Mouse (Mus musculus) liver, embryonic 12.5 days (tissue): ENCODE results near the gene Cabp1. TPM values are rescaled to one million over a fixed set of nuclear protein-coding genes. Genes with fewer than 3 reads are reported as not detected.
A peak's percentile ranks its signal among the peaks of the same experiment; 100 is the strongest.

Experiments used
- ATAC-seq: fragments of 200-750 bp; cut with Nextera tagmentation; 2 replicates; pipeline ENCODE4 v1.8.0; 2017; ENCODE audit warnings: moderate number of reproducible peaks, mild to moderate bottlenecking, moderate library complexity
- H3K27ac ChIP-seq: fragments of 300-500 bp; sonication (generic); 2 replicates; pipeline ENCODE4 v1.5.1; 2016; ENCODE audit warnings: mild to moderate bottlenecking
- H3K27me3 ChIP-seq: fragments of 300-500 bp; sonication (generic); replicated peaks from 2 replicates; pipeline ENCODE4 v1.6.1; 2016; ENCODE audit warnings: mild to moderate bottlenecking, moderate library complexity
- H3K36me3 ChIP-seq: fragments of 300-500 bp; sonication (generic); 2 replicates; pipeline ENCODE4 v1.6.1; 2016; ENCODE audit warnings: mild to moderate bottlenecking, moderate library complexity
- H3K4me1 ChIP-seq: fragments of 300-500 bp; sonication (generic); 2 replicates; pipeline ENCODE4 v1.6.1; 2016
- H3K4me2 ChIP-seq: fragments of 300-500 bp; sonication (generic); 2 replicates; pipeline ENCODE4 v1.6.1; 2016; ENCODE audit warnings: mild to moderate bottlenecking, moderate library complexity
- H3K4me3 ChIP-seq: fragments of 300-500 bp; sonication (generic); 2 replicates; pipeline ENCODE4 v1.5.1; 2016; ENCODE audit warnings: mild to moderate bottlenecking, moderate library complexity
- H3K9ac ChIP-seq: fragments of 300-500 bp; sonication (generic); 2 replicates; pipeline ENCODE4 v1.6.1; 2016; ENCODE audit warnings: mild to moderate bottlenecking, moderate library complexity
- H3K9me3 ChIP-seq: fragments of 300-500 bp; sonication (generic); replicated peaks from 2 replicates; pipeline ENCODE4 v1.6.1; 2016; ENCODE audit warnings: mild to moderate bottlenecking, moderate library complexity
- WGBS: fragments of 180-500 bp; shearing (Covaris S2); methylation state at CpG from one replicate; pipeline ENCODE4 v1.1.7; 2016; ENCODE audit not compliant: insufficient replicate concordance; 5-methylcytosine and 5-hydroxymethylcytosine counted together
- polyA plus RNA-seq: library from polyadenylated mRNA; unstranded; fragments of >200 nt; fragmentation: Nextera tagmentation; extraction: Ambion mirVana; gene quantifications from 2 replicates; pipeline ENCODE4 v1.2.1, GENCODE M21; 2016

Cabp1 gene
- polyA plus RNA-seq, 1 experiment from 2014 or later: 0.36 TPM

DNA sequence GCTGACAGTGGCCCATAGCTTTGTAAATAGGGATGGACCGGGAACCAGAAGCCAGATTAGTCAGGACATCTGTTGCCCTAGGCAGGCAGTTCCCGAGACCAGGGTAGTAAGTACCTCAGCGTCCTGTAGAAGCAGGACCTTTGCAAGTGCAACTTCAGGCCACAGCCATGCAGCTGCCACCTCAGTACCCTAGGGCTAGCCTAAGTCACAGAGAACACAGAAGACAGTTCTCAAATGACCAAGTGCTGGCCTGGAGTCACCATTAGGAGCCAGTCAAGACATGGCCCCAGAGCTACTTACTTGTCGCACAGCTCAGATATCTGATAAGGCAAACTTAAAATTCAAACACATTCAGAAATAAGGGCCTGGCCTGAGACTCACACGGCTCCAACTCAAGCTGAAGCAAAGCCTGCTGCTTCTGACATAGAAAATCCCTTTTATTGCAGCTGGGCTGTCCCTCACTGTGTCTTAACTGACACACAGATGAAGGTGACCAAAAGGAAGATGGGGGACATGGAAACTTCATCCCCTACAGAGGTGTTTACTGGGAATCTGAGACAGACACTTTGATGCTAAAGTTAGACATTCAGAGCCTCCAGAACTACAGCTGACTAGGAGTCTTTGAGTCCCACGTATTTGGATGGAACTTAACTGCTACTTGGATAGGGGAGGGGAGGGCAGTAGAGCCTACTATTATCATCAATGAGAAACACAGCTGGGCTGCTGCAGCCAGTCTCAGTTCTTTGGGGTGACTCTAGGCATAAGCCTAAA lies 48.0 kb downstream of the Cabp1 start:
- Histone ChIP-seq H3K4me2 (no peak overlapping the region), H3K27ac (no peak overlapping the region), H3K9me3 (no peaks in the 10 kb centered on the region), H3K27me3 (no peaks in the 10 kb centered on the region), H3K9ac (no peak overlapping the region), H3K4me3 (no peak overlapping the region), H3K36me3 (peaks cover 71% of the 10 kb centered on the region), H3K4me1 (no peaks in the 10 kb centered on the region)
- no peak for ATAC-seq
- 73% methylated on average over 6 of the region's 6 CpGs for WGBS

GRCm38 (mm10) chr5:115145253-115145968 lies 48.8 kb downstream of the Cabp1 start:
- Histone ChIP-seq H3K9ac (no peak overlapping the region), H3K4me2 (no peak overlapping the region), H3K4me3 (no peak overlapping the region), H3K36me3 (peaks cover 64% of the 10 kb centered on the region), H3K27me3 (no peaks in the 10 kb centered on the region), H3K9me3 (no peaks in the 10 kb centered on the region), H3K27ac (no peak overlapping the region), H3K4me1 (no peaks in the 10 kb centered on the region)
- 77% methylated on average over 11 of the region's 11 CpGs for WGBS
- ATAC-seq: no peak

DNA sequence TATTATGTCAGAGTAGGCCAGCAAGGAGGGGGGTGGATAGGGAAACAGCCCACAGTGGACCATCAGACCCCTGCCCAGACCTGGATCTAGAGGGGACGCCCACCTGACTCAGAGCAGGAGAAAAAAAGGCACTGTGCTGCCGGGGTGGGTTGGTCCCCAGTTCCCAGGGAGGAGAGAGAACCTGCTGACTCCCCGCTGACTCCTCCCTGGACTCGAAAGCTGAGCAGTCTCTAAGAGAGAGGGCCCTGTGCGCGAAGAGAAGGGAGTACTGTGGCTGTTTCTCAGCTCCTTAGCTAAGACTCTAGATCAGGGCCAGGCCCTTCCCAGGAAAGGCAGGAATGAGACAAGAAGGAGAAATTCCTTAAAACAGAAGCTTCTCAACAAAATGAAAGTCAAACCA lies 49.7 kb downstream of the Cabp1 start:
- Histone ChIP-seq H3K27me3 (no peaks in the 10 kb centered on the region), H3K4me1 (no peaks in the 10 kb centered on the region), H3K27ac (no peak overlapping the region), H3K4me2 (no peak overlapping the region), H3K4me3 (no peak overlapping the region), H3K9ac (no peak overlapping the region), H3K9me3 (no peaks in the 10 kb centered on the region), H3K36me3 (peaks cover 54% of the 10 kb centered on the region)
- WGBS: 76% methylated on average over 6 of the region's 6 CpGs
- ATAC-seq: no peak

GRCm38 (mm10) chr5:115143552-115143951 lies 50.6 kb downstream of the Cabp1 start:
- Histone ChIP-seq H3K27me3 (0 out of 2 replicates have a peak, but pooled peaks cover 6% of the 10 kb centered on the region), H3K36me3 (peaks cover 47% of the 10 kb centered on the region), H3K9me3 (no peaks in the 10 kb centered on the region), H3K9ac (no peak overlapping the region), H3K4me2 (no peak overlapping the region), H3K4me3 (no peak overlapping the region), H3K27ac (no peak overlapping the region), H3K4me1 (no peaks in the 10 kb centered on the region)
- 72% methylated on average over 10 of the region's 10 CpGs for WGBS
- ATAC-seq: no peak

GRCm38 (mm10) chr5:115142166-115142697 lies 51.9 kb downstream of the Cabp1 start:
- Histone ChIP-seq H3K9ac (no peak overlapping the region), H3K4me1 (no peaks in the 10 kb centered on the region), H3K36me3 (peaks cover 33% of the 10 kb centered on the region), H3K4me3 (no peak overlapping the region), H3K4me2 (no peak overlapping the region), H3K9me3 (no peaks in the 10 kb centered on the region), H3K27ac (no peak overlapping the region), H3K27me3 (peaks cover 15% of the 10 kb centered on the region; the same call in 1 of the 2 replicates)
- no peak for ATAC-seq
- WGBS: 78% methylated on average over 9 of the region's 9 CpGs

GRCm38 (mm10) chr5:115140726-115141125 lies 53.5 kb downstream of the Cabp1 start:
- no peak overlapping the region for H3K4me2 ChIP-seq
- H3K9me3 ChIP-seq: no peaks in the 10 kb centered on the region
- 49% methylated on average over 3 of the region's 3 CpGs for WGBS
- H3K9ac ChIP-seq: no peak overlapping the region
- peaks cover 30% of the 10 kb centered on the region; the same call in 1 of the 2 replicates for H3K27me3 ChIP-seq
- H3K36me3 ChIP-seq: peaks cover 18% of the 10 kb centered on the region
- H3K4me1 ChIP-seq: no peaks in the 10 kb centered on the region
- H3K27ac ChIP-seq: no peak overlapping the region
- H3K4me3 ChIP-seq: no peak overlapping the region
- ATAC-seq: no peak

GRCm38 (mm10) chr5:115139124-115139523 lies 55.1 kb downstream of the Cabp1 start:
- Histone ChIP-seq H3K4me3 (no peak overlapping the region), H3K36me3 (peaks cover 4% of the 10 kb centered on the region; the same call in 1 of the 2 replicates), H3K4me1 (peaks cover 3% of the 10 kb centered on the region), H3K27me3 (peaks cover 30% of the 10 kb centered on the region; the same call in 1 of the 2 replicates), H3K27ac (no peak overlapping the region), H3K9ac (no peak overlapping the region), H3K4me2 (no peak overlapping the region), H3K9me3 (no peaks in the 10 kb centered on the region)
- no peak for ATAC-seq
- WGBS: 56% methylated on average over 4 of the region's 4 CpGs

- H3K4me3 ChIP-seq: peak within 1 kb of the TSS; percentile 76
- under 1% methylated on average over 72 of the region's 81 CpGs for WGBS
- peaks cover 10% of the 10 kb centered on the region for H3K36me3 ChIP-seq
- peaks cover 30% of the 10 kb centered on the region; the same call in 1 of the 2 replicates for H3K27me3 ChIP-seq
- peak; percentile 94 for ATAC-seq
- peaks cover 18% of the 10 kb centered on the region for H3K4me1 ChIP-seq
- H3K9ac ChIP-seq: peak within 1 kb of the TSS; percentile 83
- peak within 1 kb of the TSS; percentile 99 for H3K4me2 ChIP-seq
- peak within 1 kb of the TSS; percentile 42; the same call in 1 of the 2 replicates for H3K27ac ChIP-seq
- no peaks in the 10 kb centered on the region for H3K9me3 ChIP-seq
Measured at GRCm38 (mm10) chr5:115134234-115135165, 59.7 kb downstream of the Cabp1 start, which contains the start of gene Unc119b. Gene Unc119b (minus strand): TSS chr5:115134975.

DNA sequence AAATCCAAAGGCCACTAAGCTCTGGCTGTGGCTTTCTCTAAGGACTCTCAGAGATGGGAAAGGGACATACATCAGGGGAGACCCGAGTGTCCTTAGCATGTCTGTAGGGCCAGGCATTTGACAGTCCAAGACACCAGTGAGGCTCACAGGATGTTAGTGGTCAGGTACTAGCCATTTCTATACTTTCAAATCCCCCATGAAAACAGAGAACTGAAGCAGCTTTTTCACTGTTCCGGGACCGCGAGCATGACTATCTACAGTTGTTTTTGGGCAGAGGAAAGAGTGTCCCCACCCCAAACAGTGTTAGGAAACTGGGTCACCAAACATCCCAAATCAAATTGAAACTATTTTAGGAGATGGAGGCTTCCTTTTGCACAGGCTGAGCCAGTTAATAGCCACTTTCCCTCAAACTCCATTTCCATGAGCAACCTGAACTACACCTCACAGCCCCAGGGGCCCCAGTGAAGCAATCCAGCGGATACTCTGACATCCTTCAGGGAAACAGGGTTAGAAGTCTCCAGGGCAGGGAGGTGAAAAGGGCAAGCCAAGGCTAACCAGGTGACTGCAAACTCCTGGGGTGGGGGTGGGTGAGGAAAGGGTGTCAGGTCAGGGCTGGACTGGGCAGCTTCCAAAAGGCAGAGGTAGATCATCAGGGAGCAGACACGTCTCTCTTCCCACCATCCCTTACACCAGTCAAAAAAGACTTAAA lies 60.7 kb downstream of the Cabp1 start:
- Histone ChIP-seq H3K4me2 (peak overlapping the region; percentile 99), H3K36me3 (peaks cover 19% of the 10 kb centered on the region), H3K4me1 (peaks cover 18% of the 10 kb centered on the region), H3K27me3 (peaks cover 23% of the 10 kb centered on the region; the same call in 1 of the 2 replicates), H3K4me3 (peak overlapping the region; percentile 76), H3K9ac (peak overlapping the region; percentile 83), H3K27ac (no peak overlapping the region), H3K9me3 (no peaks in the 10 kb centered on the region)
- 66% methylated on average over 6 of the region's 6 CpGs for WGBS
- ATAC-seq: no peak

DNA sequence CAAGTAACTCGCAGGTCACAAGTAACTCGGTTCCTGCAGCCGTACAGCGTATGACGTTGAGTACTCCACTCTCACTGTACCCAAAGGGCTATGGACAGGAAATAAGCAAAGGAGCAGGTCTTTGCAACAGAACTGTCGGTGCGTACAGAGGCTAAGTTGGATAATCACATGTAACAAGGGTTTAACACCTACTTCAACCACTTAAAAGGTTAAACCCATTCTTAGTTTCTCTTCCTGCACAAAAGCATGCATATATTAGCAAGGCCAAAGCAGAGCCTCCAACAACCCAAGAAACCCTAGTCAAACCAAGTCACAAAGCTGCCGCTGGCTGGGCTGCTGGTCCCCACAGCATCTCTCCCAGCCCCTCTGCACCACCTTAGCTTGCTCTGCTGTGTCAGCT lies 61.7 kb downstream of the Cabp1 start:
- Histone ChIP-seq H3K9me3 (no peaks in the 10 kb centered on the region), H3K27ac (no peak overlapping the region), H3K4me2 (no peak overlapping the region), H3K27me3 (peaks cover 17% of the 10 kb centered on the region; the same call in 1 of the 2 replicates), H3K4me3 (no peak overlapping the region), H3K9ac (no peak overlapping the region), H3K36me3 (peaks cover 28% of the 10 kb centered on the region), H3K4me1 (peaks cover 18% of the 10 kb centered on the region)
- no peak for ATAC-seq
- WGBS: 84% methylated on average over 8 of the region's 8 CpGs

DNA sequence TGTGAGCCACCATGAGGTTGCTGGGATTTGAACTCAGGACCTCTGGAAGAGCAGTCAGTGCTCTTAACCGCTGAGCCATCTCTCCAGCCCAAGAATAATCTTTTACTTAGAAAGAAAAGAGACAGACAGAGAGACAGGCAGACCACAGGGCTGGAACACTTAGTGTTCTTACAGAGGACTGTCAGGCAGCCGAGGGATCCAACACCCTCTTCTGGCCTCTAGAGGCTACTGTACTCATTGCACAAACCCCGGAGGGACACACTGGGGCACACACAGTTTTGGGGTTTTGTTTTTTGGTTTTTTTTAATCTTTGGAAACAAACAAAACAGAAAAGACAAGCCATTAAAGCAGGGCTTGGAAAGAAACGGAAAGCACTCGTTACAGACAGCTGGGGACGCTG lies 64.9 kb downstream of the Cabp1 start:
- H3K9me3 ChIP-seq: no peaks in the 10 kb centered on the region
- no peaks in the 10 kb centered on the region for H3K27me3 ChIP-seq
- H3K4me1 ChIP-seq: peaks cover 23% of the 10 kb centered on the region
- no peak overlapping the region for H3K4me2 ChIP-seq
- 83% methylated on average over 6 of the region's 6 CpGs for whole genome bisulfite sequencing
- H3K4me3 ChIP-seq: no peak overlapping the region
- no peak for ATAC-seq
- H3K36me3 ChIP-seq: peaks cover 44% of the 10 kb centered on the region
- H3K9ac ChIP-seq: no peak overlapping the region
- no peak overlapping the region for H3K27ac ChIP-seq
